Mouse (Mus musculus): ENCODE measurements around the gene 4933425L06Rik.

The 4933425L06Rik gene

DNA sequence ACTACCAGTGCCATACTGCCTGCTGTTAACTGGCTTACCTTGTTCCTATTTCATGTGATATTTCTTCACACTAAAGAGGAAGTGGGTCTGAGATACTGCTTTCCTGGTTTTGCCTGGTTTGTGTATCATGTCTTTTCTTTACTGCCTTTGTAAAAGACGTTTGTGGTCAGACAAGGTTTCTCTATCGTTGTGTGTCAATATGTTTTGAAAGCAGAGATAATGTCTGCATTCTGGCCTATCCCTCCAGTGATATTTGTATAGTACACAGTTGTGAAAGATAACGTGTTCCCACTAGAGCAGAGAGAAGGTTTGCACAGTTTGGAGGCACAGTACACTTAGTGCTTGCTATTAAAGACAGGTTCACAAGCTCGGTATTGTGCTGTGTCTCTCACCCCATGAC, 58.0 kb downstream of the 4933425L06Rik start:
- DNase-seq = no peak

DNA sequence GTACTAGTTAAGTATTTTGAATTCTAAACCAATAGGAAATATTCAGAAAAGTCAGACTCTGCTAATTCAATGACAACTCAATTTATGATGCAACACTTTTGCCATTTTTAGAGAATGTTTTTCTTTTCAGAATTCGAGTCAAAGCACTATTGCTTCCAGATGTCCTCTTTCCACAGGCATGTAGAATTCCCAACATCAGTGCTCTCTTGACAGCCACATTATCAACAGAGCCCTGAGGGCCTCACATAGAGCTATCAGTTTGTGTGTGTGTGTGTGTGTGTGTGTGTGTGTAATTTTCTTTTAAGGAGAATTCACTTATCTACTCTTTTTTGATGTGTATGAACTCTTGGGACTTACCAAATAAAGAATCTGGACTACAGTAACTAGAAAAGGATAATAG, 64.9 kb downstream of the 4933425L06Rik start:
- DNase-seq = no peak

DNA sequence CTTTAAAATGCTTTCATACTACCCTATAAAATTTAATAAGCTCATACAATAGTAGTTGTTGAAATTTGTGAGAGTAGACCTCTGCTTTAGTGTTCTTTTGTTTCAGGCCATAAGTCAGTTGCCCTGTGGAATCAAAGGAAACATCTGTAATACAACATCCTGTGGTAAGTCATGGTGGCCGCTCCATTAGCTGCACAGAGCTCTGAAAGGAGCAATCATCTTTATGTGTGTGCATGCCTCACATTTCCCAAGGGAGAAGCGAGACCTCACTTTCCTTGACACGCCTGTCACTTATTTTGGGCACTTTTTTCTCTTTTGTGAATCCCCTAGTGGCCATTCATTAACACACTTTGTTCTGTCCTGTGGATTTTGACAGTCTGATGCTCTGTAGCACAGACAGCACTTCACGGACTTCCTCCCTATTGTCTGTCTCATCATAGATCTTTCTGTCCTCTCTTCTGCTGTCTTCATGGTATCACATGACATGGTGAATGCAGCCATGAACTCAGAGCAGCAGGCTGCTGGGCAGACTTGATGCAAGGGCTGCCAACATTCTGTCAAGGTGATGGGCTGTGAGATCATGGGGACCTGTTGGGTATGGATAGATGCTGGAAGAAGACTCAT, 66.0 kb downstream of the 4933425L06Rik start:
- no peak for DNase-seq

DNA sequence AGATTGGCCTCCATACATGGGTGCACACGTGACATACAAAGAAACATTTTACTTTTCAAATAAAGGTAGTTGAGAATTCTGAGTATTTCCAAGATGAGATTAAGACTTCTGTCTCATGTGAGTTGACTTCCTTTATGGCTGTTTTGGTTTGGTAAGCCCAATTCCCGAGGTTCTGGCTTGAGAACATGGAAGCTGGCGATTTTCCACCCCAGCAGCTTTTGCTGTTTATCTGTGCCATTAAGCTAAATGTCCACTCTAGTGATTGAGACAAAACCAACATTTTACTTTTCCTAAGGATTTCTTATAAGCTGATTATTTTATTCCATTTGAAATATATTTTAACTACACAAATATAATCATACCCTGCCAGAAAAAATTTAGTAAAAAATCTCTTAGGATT, 68.1 kb downstream of the 4933425L06Rik start:
- no peak for DNase-seq

DNA sequence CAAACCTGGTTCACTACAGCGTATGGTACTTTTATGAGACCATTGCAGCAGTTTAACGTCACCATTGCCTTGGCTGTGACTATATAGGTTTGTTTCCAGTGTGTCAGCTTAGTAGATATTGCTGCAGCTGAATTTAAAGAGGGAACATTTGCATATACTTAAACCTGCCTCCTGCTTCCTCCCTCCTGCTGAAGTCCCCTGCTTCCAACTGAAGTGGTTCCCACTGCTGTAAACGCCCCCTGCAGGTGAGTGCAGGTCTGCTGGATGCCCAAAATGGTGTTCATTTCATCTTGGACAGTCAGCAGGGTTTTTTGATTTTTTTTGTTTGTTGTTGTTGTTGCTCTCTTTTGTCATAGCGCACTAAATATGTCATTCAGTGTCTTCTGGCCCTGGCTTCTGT, 72.0 kb downstream of the 4933425L06Rik start:
- peak; percentile 57 for DNase-seq

DNA sequence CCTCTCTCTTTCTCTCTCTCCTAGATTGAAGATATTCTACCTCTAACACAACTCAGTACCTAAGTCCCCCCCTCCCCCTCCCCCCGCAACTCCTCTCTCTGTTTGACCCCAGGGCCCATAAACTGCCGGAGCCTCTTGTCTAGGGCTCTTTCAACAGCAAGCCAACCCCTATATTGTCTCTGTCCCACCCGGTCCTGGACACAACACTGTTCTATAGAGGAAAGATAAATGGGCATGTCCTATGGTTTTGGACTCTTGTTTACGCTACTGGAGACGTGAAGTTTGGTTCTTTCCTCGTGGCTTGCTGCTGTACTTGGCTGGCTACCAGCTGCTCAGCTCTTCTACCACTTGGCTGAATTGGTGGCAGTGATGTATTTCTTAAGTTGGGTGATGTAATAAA, 83.5 kb downstream of the 4933425L06Rik start:
- DNase-seq = no peak

Measured in liver (tissue).